Mouse (Mus musculus) limb, embryonic 11.5 days (tissue): ENCODE data around the gene Tef. TPM values are rescaled to one million over a fixed set of nuclear protein-coding genes. Genes with fewer than 3 reads are reported as not detected.

ENCODE experiments used
- ATAC-seq: fragments of 200-750 bp; cut with Nextera tagmentation; 2 replicates; pipeline ENCODE4 v1.8.0; 2017; ENCODE audit warnings: low read depth; ENCODE audit not compliant: insufficient number of reproducible peaks, low FRiP score, low TSS enrichment
- DNase-seq: peaks from one replicate; pipeline ENCODE4 v3.0.0-alpha.2; 2015; ENCODE audit warnings: low spot score
- H3K27ac ChIP-seq: fragments of 300-500 bp; sonication (generic); replicated peaks from 2 replicates; pipeline ENCODE4 v1.5.1; 2014; ENCODE audit warnings: low read depth, mild to moderate bottlenecking, low read length
- H3K27me3 ChIP-seq: fragments of 300-500 bp; sonication (generic); 2 replicates; pipeline ENCODE4 v1.6.1; 2014; ENCODE audit warnings: mild to moderate bottlenecking, low read length, mixed read lengths; ENCODE audit not compliant: control insufficient read depth, insufficient read depth
- H3K36me3 ChIP-seq: fragments of 300-500 bp; sonication (generic); 2 replicates; pipeline ENCODE4 v1.6.1; 2014; ENCODE audit warnings: mild to moderate bottlenecking, low read length, moderate library complexity, mixed read lengths; ENCODE audit not compliant: control insufficient read depth, insufficient read depth
- H3K4me1 ChIP-seq: fragments of 300-500 bp; sonication (generic); 2 replicates; pipeline ENCODE4 v1.6.1; 2014; ENCODE audit warnings: low read length, mixed read lengths; ENCODE audit not compliant: control insufficient read depth, insufficient read depth
- H3K4me2 ChIP-seq: fragments of 300-500 bp; sonication (generic); 2 replicates; pipeline ENCODE4 v1.6.1; 2014; ENCODE audit warnings: low read depth, mild to moderate bottlenecking, moderate library complexity; ENCODE audit not compliant: severe bottlenecking
- H3K4me3 ChIP-seq: fragments of 300-500 bp; sonication (generic); 2 replicates; pipeline ENCODE4 v1.5.1; 2014; ENCODE audit warnings: low read depth, low read length
- H3K9ac ChIP-seq: fragments of 300-500 bp; sonication (generic); 2 replicates; pipeline ENCODE4 v1.6.1; 2014; ENCODE audit warnings: mild to moderate bottlenecking, low read length
- H3K9me3 ChIP-seq: fragments of 300-500 bp; sonication (generic); 2 replicates; pipeline ENCODE4 v1.6.1; 2016; ENCODE audit warnings: low read length; ENCODE audit not compliant: control insufficient read depth
- WGBS: fragments of 180-500 bp; shearing (Covaris S2); extraction: QIAGEN DNeasy Blood & Tissue Kit; methylation state at CpG from one replicate; pipeline ENCODE4 v1.1.7; 2014; 5-methylcytosine and 5-hydroxymethylcytosine counted together
- polyA plus RNA-seq: library from polyadenylated mRNA; unstranded; fragments of >200 nt; fragmentation: Nextera tagmentation; extraction: Ambion mirVana; gene quantifications from 2 replicates; pipeline ENCODE4 v1.2.1, GENCODE M21; 2014

Gene Tef
- polyA plus RNA-seq, 1 experiment from 2014 or later, result 14.6 TPM

- H3K36me3 ChIP-seq, result peaks cover 8% of the 10 kb centered on the region; the same call in 1 of the 2 replicates
Measured at GRCm38 (mm10) chr15:81765651-81766050, 36.6 kb upstream of the Tef start.

DNA sequence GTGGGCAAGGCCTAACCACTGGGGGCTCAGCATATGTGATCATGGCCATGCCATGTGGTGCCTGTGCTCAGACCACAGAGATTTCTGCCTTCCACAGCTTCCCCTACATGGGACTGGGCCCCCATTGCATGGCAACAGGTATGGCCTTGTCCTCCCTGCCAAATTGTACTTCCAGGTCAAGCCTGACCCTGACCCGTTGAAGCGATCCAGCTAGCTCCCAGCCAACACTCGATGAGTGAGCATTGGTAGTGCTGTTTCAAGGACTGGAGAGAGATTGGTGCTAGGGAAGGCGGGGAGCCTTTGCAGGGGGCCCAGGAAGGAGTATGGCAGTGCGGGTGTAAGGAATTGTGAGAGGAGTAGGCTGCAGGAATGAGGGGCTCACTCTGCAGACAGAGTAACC lies 35.8 kb upstream of the Tef start:
- H3K27ac ChIP-seq, result no peak overlapping the region
- H3K27me3 ChIP-seq, result no peaks in the 10 kb centered on the region
- 0 out of 2 replicates have a peak, but pooled peaks cover 4% of the 10 kb centered on the region for H3K4me1 ChIP-seq
- no peak overlapping the region for H3K4me2 ChIP-seq
- DNase-seq (no peak), ATAC-seq (no peak)
- no peaks in the 10 kb centered on the region for H3K9me3 ChIP-seq
- WGBS, result 89% methylated on average over 5 of the region's 5 CpGs
- no peak overlapping the region for H3K4me3 ChIP-seq
- peaks cover 8% of the 10 kb centered on the region; the same call in 1 of the 2 replicates for H3K36me3 ChIP-seq
- no peak overlapping the region for H3K9ac ChIP-seq

More at GRCm38 (mm10) chr15:81765651-81766050, 36.6 kb upstream of the Tef start:
- Histone ChIP-seq H3K4me1 (0 out of 2 replicates have a peak, but pooled peaks cover 4% of the 10 kb centered on the region), H3K27me3 (no peaks in the 10 kb centered on the region), H3K9ac (no peak overlapping the region), H3K4me3 (no peak overlapping the region), H3K4me2 (no peak overlapping the region), H3K27ac (no peak overlapping the region), H3K9me3 (no peaks in the 10 kb centered on the region)
- ATAC-seq, result no peak
- 76% methylated on average over 9 of the region's 9 CpGs for WGBS
- no peak for DNase-seq

DNA sequence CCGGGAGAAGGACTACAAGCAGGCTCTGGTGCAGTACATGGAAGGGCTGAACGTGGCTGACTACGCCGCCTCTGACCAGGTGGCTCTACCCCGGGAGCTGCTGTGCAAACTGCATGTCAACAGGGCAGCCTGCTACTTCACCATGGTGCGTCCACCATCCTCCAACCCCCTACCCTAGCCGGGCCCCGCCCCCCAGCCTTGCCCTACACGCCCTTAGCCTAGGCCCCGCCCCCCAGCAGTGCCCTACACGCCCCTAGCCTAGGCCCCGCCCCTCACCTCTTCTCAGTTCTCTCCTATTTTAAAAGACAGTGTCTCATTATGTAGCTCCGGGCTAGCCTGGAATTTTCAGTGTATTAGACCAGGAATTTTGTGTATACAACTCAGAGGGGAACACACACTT lies 33.2 kb upstream of the Tef start:
- WGBS, result 50% methylated on average over 13 of the region's 13 CpGs
- Histone ChIP-seq H3K27me3 (no peaks in the 10 kb centered on the region), H3K4me1 (0 out of 2 replicates have a peak, but pooled peaks cover 4% of the 10 kb centered on the region), H3K27ac (no peak overlapping the region), H3K4me2 (no peak overlapping the region), H3K9me3 (no peaks in the 10 kb centered on the region), H3K9ac (no peak overlapping the region), H3K4me3 (no peak overlapping the region), H3K36me3 (peaks cover 17% of the 10 kb centered on the region)
- ATAC-seq, result no peak
- DNase-seq, result peak; percentile 27

DNA sequence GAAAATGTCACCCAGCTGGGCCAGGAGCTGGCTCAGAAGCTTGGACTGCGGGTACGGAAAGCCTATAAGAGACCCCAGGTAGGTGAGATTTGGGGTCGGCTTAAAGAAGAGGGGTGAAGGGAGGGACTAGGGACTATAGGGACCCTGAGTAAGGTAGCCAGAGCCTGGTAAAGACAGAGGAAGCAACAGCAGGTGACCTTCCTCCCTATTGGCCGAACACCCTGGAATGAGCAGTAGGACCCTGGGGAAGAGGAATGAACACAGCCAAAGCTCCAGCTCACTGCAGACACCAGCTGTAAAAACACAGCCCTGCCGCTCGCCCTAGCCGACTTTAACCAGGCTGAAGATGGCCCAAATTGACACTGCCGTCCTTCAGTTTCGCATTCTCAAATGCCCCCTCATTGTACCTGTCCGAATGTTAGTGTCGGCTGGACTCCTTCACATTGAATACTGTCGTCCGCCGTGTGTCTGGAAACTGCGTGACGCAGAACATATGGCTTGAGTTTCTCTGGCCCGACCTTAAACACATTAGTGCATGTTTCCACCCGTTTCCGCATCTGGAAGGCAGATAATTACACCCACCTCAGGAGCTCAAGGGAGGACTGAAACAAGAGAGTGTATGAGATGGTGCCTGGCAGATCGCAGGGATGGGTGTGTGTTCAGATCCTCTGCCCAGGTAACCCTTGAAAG lies 29.6 kb upstream of the Tef start:
- H3K4me2 ChIP-seq, result no peak overlapping the region

DNA sequence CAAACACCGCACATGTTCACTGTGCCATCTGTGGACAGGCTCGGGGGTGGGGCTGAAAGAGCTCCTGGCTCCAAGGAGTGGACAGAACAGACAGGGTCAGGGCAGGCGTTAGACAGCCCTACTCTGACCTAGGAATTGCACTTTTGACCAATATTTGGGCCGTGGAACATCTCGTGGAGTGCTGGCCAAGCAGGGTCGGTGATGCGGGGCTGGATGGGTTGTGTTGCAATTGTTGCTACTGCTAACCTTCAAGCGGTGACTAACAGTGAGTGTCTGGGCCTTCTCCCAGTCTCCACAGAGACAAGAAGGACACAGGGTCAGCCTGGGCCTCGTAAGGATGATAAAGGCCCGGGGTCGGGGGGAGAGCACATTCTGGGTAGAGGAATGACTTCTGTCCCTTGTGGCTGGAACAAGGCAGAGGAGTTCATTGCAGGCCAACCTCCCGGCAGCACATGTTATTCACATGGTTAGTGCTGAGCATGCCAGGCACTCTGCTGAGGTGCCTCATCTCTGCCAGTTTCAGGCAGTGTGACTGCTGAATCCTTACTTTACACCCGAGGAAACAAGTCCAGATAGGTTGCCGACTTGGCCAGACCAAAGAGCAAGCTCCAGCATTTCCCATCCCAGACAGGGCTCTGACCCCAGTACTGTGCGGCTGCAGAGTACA lies 27.6 kb upstream of the Tef start:
- no peak for ATAC-seq
- H3K36me3 ChIP-seq, result peaks cover 36% of the 10 kb centered on the region
- 89% methylated on average over 15 of the region's 15 CpGs for WGBS

More for the DNA sequence above, 29.6 kb upstream of the Tef start:
- ATAC-seq, result no peak
- DNase-seq, result peak; percentile 26
- WGBS, result 65% methylated on average over 20 of the region's 20 CpGs
- Histone ChIP-seq H3K27me3 (no peaks in the 10 kb centered on the region), H3K9me3 (no peaks in the 10 kb centered on the region), H3K4me3 (no peak overlapping the region), H3K9ac (no peak overlapping the region), H3K4me1 (no peaks in the 10 kb centered on the region), H3K36me3 (peaks cover 27% of the 10 kb centered on the region), H3K27ac (no peak overlapping the region)

DNA sequence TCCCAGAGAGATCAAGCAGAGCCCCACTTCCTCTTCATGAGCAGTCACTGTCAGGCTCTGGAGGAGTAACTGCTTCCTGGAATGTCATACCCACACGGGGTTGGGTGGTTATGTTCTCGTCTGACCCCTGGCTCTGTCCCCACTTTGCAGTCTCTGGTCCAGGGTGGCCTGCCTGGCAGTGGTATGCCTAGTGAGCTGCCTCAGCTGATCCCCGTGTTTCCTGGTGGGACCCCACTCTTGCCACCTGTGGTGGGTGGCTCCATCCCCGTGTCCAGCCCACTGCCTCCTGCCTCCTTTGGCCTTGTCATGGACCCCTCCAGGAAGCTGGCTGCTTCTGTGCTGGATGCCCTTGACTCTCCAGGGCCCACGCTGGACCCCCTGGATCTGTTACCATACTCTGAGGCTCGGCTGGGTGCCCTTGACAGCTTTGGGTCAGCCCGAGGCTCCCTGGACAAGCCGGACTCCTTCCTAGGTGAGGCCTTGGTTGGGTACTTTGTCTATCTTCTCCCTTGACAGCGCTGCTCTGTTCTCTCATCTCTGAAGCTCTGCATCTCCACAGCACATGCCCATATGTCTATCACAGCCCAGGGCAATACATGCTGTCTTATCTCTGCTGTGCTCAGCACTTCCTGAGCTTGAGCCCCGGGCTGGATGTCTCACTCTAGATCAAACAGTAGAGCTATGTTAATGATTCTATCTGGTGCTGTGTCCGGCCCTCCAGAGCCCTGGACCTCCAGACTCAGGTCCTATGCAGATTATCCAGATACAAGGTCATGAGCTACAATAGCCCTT lies 25.4 kb upstream of the Tef start:
- Histone ChIP-seq H3K27ac (no peak overlapping the region), H3K4me3 (no peak overlapping the region), H3K4me2 (no peak overlapping the region), H3K9ac (no peak overlapping the region), H3K27me3 (no peaks in the 10 kb centered on the region), H3K4me1 (no peaks in the 10 kb centered on the region), H3K9me3 (no peaks in the 10 kb centered on the region), H3K36me3 (peaks cover 42% of the 10 kb centered on the region)
- no peak for DNase-seq
- ATAC-seq, result no peak
- 88% methylated on average over 11 of the region's 11 CpGs for WGBS

More for the DNA sequence above, 27.6 kb upstream of the Tef start:
- no peak overlapping the region; the same call in 1 of the 2 replicates for H3K9ac ChIP-seq
- no peaks in the 10 kb centered on the region for H3K9me3 ChIP-seq
- DNase-seq, result no peak
- no peak overlapping the region for H3K4me3 ChIP-seq
- H3K27ac ChIP-seq, result no peak overlapping the region
- no peak overlapping the region for H3K4me2 ChIP-seq
- H3K4me1 ChIP-seq, result no peaks in the 10 kb centered on the region
- no peaks in the 10 kb centered on the region for H3K27me3 ChIP-seq

DNA sequence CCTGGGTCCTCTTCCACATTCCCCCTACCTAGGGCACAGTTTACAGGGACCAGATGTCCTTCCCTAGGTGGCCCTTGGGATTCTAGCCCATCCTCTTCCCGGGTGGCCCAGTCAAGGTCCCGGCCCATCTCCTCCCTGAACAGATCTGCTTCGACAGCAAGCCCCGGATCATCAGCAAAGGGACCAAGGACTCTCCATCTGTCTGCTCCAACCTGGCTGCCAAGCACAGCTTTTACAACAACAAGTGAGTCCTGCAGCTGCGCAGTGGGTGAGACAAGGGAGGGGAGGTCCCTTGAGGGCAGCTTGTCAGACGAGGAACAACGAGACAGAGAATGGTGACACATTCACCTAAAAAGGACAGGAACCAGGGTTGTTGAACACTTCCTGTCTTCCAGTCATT lies 20.4 kb upstream of the Tef start:
- Histone ChIP-seq H3K4me3 (no peak overlapping the region), H3K9ac (no peak overlapping the region), H3K27ac (no peak overlapping the region), H3K36me3 (peaks cover 47% of the 10 kb centered on the region), H3K27me3 (no peaks in the 10 kb centered on the region), H3K4me1 (no peaks in the 10 kb centered on the region), H3K4me2 (no peak overlapping the region), H3K9me3 (no peaks in the 10 kb centered on the region)
- ATAC-seq (no peak), DNase-seq (no peak)
- 90% methylated on average over 7 of the region's 7 CpGs for WGBS

DNA sequence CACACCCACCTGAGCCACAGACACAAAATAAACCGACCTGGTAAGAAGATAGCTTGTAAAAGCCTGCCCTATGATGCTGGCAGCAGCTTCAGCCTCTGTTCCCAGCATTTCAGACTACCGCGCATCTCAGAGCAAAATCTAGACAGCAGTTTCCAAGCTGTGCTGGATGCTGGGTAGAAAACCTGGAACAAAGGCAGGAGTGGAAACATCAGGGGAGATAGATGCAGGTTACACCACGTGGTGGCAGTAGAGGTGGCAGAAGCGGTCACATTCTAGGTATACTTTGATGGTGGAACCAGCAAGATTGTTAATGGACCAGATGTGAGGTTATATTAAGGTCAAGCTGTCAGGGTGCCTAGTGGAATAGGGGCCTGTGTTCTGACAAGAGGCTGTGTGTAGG lies 17.5 kb upstream of the Tef start:
- 62% methylated on average over 5 of the region's 5 CpGs for WGBS
- peak; percentile 42 for DNase-seq
- H3K27ac ChIP-seq, result no peak overlapping the region

More for the DNA sequence above, 17.5 kb upstream of the Tef start:
- H3K4me3 ChIP-seq, result no peak overlapping the region
- H3K4me1 ChIP-seq, result no peaks in the 10 kb centered on the region
- H3K36me3 ChIP-seq, result peaks cover 40% of the 10 kb centered on the region
- H3K9me3 ChIP-seq, result no peaks in the 10 kb centered on the region
- ATAC-seq, result no peak
- no peaks in the 10 kb centered on the region for H3K27me3 ChIP-seq
- no peak overlapping the region for H3K9ac ChIP-seq
- H3K4me2 ChIP-seq, result no peak overlapping the region
